Mouse (Mus musculus) limb, embryonic 15.5 days (tissue): ENCODE data around the gene Obp2b. TPM values are rescaled to one million over a fixed set of nuclear protein-coding genes. Genes with fewer than 3 reads are reported as not detected.

Source experiments
- ATAC-seq: fragments of 200-750 bp; cut with Nextera tagmentation; 2 replicates; pipeline ENCODE4 v1.8.0; 2017; ENCODE audit warnings: low read depth, moderate TSS enrichment; ENCODE audit not compliant: insufficient number of reproducible peaks, low FRiP score, low TSS enrichment
- H3K27ac ChIP-seq: fragments of 300-500 bp; sonication (generic); 2 replicates; pipeline ENCODE4 v1.5.1; 2015; ENCODE audit warnings: moderate library complexity, mild to moderate bottlenecking, inconsistent platforms
- H3K27me3 ChIP-seq: fragments of 300-500 bp; sonication (generic); 2 replicates; pipeline ENCODE4 v1.6.1; 2015; ENCODE audit warnings: inconsistent platforms
- H3K36me3 ChIP-seq: fragments of 300-500 bp; sonication (generic); 2 replicates; pipeline ENCODE4 v1.6.1; 2015; ENCODE audit warnings: inconsistent platforms
- H3K4me1 ChIP-seq: fragments of 300-500 bp; sonication (generic); 2 replicates; pipeline ENCODE4 v1.6.1; 2015; ENCODE audit warnings: inconsistent platforms
- H3K4me2 ChIP-seq: fragments of 300-500 bp; sonication (generic); 2 replicates; pipeline ENCODE4 v1.6.1; 2015; ENCODE audit warnings: mild to moderate bottlenecking, inconsistent platforms
- H3K4me3 ChIP-seq: fragments of 300-500 bp; sonication (generic); 2 replicates; pipeline ENCODE4 v1.5.1; 2015; ENCODE audit warnings: mild to moderate bottlenecking, inconsistent platforms
- H3K9ac ChIP-seq: fragments of 300-500 bp; sonication (generic); 2 replicates; pipeline ENCODE4 v1.6.1; 2015; ENCODE audit warnings: inconsistent platforms
- H3K9me3 ChIP-seq: fragments of 300-500 bp; sonication (generic); 2 replicates; pipeline ENCODE4 v1.6.1; 2016; ENCODE audit warnings: inconsistent platforms
- WGBS: fragments of 180-500 bp; shearing (Covaris S2); methylation state at CpG from one replicate; pipeline ENCODE4 v1.1.7; 2015; 5-methylcytosine and 5-hydroxymethylcytosine counted together
- polyA plus RNA-seq: library from polyadenylated mRNA; unstranded; fragments of >200 nt; fragmentation: Nextera tagmentation; extraction: Ambion mirVana; gene quantifications from 2 replicates; pipeline ENCODE4 v1.2.1, GENCODE M21; 2015

The Obp2b gene
- polyA plus RNA-seq, 1 experiment from 2014 or later = not detected

DNA sequence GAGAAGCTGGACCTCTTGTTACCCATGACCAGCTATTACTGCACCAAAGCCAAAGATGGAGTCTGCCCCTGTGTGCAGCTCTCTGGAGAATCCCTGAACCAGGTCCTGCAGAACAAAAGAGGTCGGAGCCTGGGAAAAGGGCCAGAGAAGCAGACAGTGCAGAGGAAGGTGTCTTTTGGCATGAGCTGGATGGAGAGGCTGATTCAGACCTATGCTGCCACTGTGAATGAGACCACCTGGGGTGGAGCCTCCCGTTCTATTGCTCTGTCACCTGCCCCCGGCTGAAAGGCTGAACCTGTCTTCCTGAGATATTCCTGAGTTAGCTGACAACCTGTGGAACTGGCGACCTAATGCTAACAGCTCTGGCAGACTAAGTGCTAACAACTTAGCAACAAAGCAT lies 44.1 kb downstream of the Obp2b start:
- Histone ChIP-seq H3K27me3 (no peaks in the 10 kb centered on the region), H3K9ac (no peak overlapping the region), H3K4me2 (no peak overlapping the region), H3K4me3 (no peak overlapping the region), H3K36me3 (no peaks in the 10 kb centered on the region), H3K27ac (no peak overlapping the region), H3K4me1 (no peaks in the 10 kb centered on the region), H3K9me3 (no peaks in the 10 kb centered on the region)
- WGBS = 35% methylated on average over 4 of the region's 4 CpGs
- no peak for ATAC-seq

DNA sequence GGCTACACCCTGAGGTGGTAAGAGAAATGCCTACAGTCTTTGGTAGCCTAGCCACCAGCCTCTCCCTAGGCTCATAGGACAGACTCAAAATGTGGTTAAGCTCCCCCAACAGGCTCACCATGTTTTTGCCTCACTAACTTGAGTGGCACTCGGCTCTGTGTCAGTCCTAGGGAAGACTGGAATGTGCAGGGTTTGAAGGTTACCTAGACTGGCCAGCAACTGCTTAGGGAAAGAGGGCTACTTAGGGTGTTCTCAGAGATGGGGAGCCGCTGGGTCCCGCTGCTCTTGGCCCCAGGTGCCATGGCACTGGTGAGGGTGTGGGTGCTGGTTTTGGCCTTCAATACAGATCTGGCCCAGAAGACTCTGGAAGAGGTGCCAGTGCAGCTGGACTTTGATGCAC lies 45.1 kb downstream of the Obp2b start, which contains the start of gene Gm13539:
Gm13539 (plus strand) TSS at position 301 of the 400 bp plus-strand sequence.
- H3K9ac ChIP-seq = no peak within 1 kb of the TSS
- H3K9me3 ChIP-seq = no peaks in the 10 kb centered on the region
- H3K27ac ChIP-seq = no peak within 1 kb of the TSS
- no peaks in the 10 kb centered on the region for H3K4me1 ChIP-seq
- H3K4me2 ChIP-seq = no peak within 1 kb of the TSS
- no peak for ATAC-seq
- no peaks in the 10 kb centered on the region for H3K36me3 ChIP-seq
- no peaks in the 10 kb centered on the region for H3K27me3 ChIP-seq
- WGBS = 82% methylated on average over 3 of the region's 3 CpGs
- no peak within 1 kb of the TSS for H3K4me3 ChIP-seq

DNA sequence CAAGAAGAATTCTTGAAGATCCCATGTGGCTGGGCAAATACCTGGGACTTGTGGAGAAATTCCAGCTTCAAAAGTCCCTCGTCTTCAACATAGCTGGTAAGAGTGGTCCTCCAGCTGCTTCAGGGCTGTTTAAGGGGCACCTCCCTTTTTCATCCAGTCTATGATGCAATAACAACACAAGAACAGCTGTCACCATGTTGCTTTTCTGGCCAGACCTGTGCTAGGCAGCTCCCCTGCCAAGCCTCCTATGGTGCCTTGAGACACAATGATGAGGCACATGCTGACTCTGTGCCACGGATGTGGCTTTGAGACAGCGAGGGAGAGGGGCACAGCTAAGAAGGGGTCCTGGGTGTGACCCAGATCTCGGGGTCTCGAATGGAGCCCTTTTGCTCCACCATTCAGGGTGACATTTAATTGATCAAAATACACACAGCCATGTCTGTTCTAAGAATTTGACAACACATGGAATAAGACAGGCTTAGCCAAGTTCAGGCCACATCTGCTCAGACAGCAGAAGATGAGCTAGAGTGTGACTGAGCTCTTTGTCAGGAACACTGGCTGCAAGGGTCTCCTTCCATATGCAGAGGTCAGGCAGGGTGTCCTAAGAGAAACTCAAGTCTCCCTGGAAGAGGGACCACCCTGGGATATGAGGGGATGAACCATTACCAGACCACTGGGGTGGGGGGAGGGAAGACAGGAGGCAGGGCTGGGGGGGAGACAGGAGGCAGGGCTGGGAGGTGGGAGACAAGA lies 48.9 kb downstream of the Obp2b start:
- H3K4me1 ChIP-seq = no peaks in the 10 kb centered on the region
- H3K27me3 ChIP-seq = no peaks in the 10 kb centered on the region
- H3K4me2 ChIP-seq = no peak overlapping the region
- no peak overlapping the region for H3K9ac ChIP-seq
- WGBS = 65% methylated on average over 5 of the region's 5 CpGs
- no peaks in the 10 kb centered on the region for H3K36me3 ChIP-seq
- no peaks in the 10 kb centered on the region for H3K9me3 ChIP-seq
- ATAC-seq = no peak
- H3K27ac ChIP-seq = no peak overlapping the region
- H3K4me3 ChIP-seq = no peak overlapping the region

DNA sequence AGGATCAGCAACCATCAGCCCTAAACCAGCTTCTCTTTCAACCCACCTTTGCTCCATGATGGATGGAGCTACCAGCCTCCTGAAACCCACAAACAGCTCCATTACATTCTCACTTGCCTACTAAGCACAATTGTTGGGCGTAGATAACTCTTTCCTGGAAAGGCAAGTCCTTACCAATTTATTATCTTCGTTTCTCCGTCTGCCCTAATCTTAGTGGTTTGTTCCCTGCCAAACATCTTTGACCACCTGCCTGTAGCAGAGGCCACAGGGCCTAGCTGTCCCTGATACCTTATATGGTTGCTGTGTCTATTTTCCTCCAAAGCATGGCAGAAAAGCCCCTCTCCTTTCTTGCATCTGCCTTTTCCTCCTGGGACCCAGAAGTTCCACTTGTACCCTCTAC lies 52.3 kb downstream of the Obp2b start:
- H3K36me3 ChIP-seq = no peaks in the 10 kb centered on the region
- 82% methylated on average over 3 of the region's 3 CpGs for WGBS
- no peak for ATAC-seq

More for the DNA sequence above, 52.3 kb downstream of the Obp2b start:
- no peaks in the 10 kb centered on the region for H3K4me1 ChIP-seq
- no peak overlapping the region for H3K4me2 ChIP-seq
- no peak overlapping the region for H3K27ac ChIP-seq
- H3K27me3 ChIP-seq = no peaks in the 10 kb centered on the region
- H3K9ac ChIP-seq = no peak overlapping the region
- no peak overlapping the region for H3K4me3 ChIP-seq
- H3K9me3 ChIP-seq = no peaks in the 10 kb centered on the region

Other genes starting within 250 kb of the Obp2b start
- not detected in 2 replicates for gene Lcn12, start 243.1 kb upstream of the Obp2b start, polyA plus RNA-seq
- gene Fbxw5, start 236.3 kb upstream of the Obp2b start, polyA plus RNA-seq = 73.0 and 81.4 TPM in 2 replicates
- gene C8g, start 235.3 kb upstream of the Obp2b start, polyA plus RNA-seq = 4.6 and 5.6 TPM in 2 replicates
- 34.4 and 35.7 TPM in 2 replicates for gene Traf2, start 190.1 kb upstream of the Obp2b start, polyA plus RNA-seq
- gene Edf1, start 179.2 kb upstream of the Obp2b start, polyA plus RNA-seq = 388 and 396 TPM in 2 replicates
- gene Mamdc4, start 162.2 kb upstream of the Obp2b start, polyA plus RNA-seq = 0.81 and 6.0 TPM in 2 replicates
- gene Phpt1, start 161.8 kb upstream of the Obp2b start, polyA plus RNA-seq = 129 and 139 TPM in 2 replicates
- 0.29 and 0.44 TPM in 2 replicates for gene Ajm1, start 155.3 kb upstream of the Obp2b start, polyA plus RNA-seq
- 73.6 and 74.9 TPM in 2 replicates for gene Rabl6, start 128.5 kb upstream of the Obp2b start, polyA plus RNA-seq
- 0.12 and 0.14 TPM in 2 replicates for gene Ccdc183, start 119.3 kb upstream of the Obp2b start, polyA plus RNA-seq
- gene Tmem141, start 115.0 kb upstream of the Obp2b start, polyA plus RNA-seq = 27.3 and 28.7 TPM in 2 replicates
- gene Fcna, start 109.0 kb upstream of the Obp2b start, polyA plus RNA-seq = 2.7 and 3.7 TPM in 2 replicates
- gene Lcn8, start 83.9 kb upstream of the Obp2b start, polyA plus RNA-seq = not detected in 2 replicates
- gene Lcn5, start 79.1 kb upstream of the Obp2b start, polyA plus RNA-seq = not detected in 2 replicates
- gene Lcn6, start 60.2 kb upstream of the Obp2b start, polyA plus RNA-seq = not detected in 2 replicates
- gene Lcn10, start 54.3 kb upstream of the Obp2b start, polyA plus RNA-seq = not detected in 2 replicates
- not detected in 2 replicates for gene Obp2a, start 37.0 kb upstream of the Obp2b start, polyA plus RNA-seq
- 92.0 and 94.5 TPM in 2 replicates for gene Bmyc, start 30.3 kb upstream of the Obp2b start, polyA plus RNA-seq
- gene Lcn3, start 28.6 kb downstream of the Obp2b start, polyA plus RNA-seq = not detected in 2 replicates
- gene Lcn11, start 40.0 kb downstream of the Obp2b start, polyA plus RNA-seq = not detected in 2 replicates
- gene Gm13539, start 45.2 kb downstream of the Obp2b start, polyA plus RNA-seq = not detected in 2 replicates
- gene Glt6d1, start 78.8 kb downstream of the Obp2b start, polyA plus RNA-seq = not detected in 2 replicates
- gene Lcn9, start 86.1 kb downstream of the Obp2b start, polyA plus RNA-seq = not detected in 2 replicates
- gene Sohlh1, start 110.2 kb downstream of the Obp2b start, polyA plus RNA-seq = not detected in 2 replicates
- 0.20 and 0.21 TPM in 2 replicates for gene Kcnt1, start 126.7 kb downstream of the Obp2b start, polyA plus RNA-seq
- 15.9 and 19.1 TPM in 2 replicates for gene Camsap1, start 246.3 kb downstream of the Obp2b start, polyA plus RNA-seq